Mouse (Mus musculus) kidney, adult 10 weeks (tissue): ENCODE results near the gene Btbd35f12. TPM values are rescaled to one million over a fixed set of nuclear protein-coding genes. Genes with fewer than 3 reads are reported as not detected.

Experiments used
- polyA plus RNA-seq: library from polyadenylated mRNA; stranded (reverse); fragments of 350-450 nt; fragmentation: Illumina TruSeq; extraction: RNeasy Lipid Tissue Mini Kit (QIAGEN cat#74804); gene quantifications from one replicate; pipeline ENCODE4 v1.2.3, GENCODE M21; 2014; ENCODE audit warnings: low read depth, low replicate concordance

Gene Btbd35f12
- polyA plus RNA-seq: not detected

DNA sequence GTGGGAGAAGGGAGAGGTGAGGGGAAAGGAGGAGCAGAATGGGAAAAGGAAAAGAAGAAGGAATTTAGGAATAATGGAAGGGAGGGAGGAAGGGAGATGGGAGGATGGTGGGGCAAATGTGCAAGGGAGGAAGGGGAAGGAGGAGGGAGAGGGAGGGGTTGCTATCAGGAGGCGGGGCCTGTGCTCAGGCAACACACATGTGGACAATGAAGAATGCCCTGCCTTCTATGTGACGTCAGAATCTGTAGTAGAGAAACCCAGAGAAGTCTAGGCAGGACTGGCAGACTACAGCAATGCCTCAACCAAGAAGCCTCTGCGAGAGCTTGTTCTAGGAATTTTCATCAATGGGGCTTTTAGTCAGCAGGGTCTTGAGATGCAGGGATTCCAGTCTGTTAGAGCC is at the start of gene Btbd35f12:
TSS of gene Btbd35f12 (plus strand) at position 301 of the 400 bp plus-strand sequence.

Other genes starting within 250 kb of the Btbd35f12 start
- gene Spin2-ps6, start 78.5 kb upstream of the Btbd35f12 start, polyA plus RNA-seq: not detected